Mouse (Mus musculus) bone marrow, adult 2 months (tissue): ENCODE measurements around the gene Sft2d2.

Experiments used
- CTCF ChIP-seq: fragments of 200-500 bp; IDR thresholded peaks from 2 replicates; pipeline ENCODE4 v1.5.1; 2011; ENCODE audit warnings: low read length, control low read depth; ENCODE audit not compliant: control insufficient read depth, insufficient read depth
- POLR2A ChIP-seq: fragments of 200-500 bp; IDR thresholded peaks from 2 replicates; pipeline ENCODE4 v1.6.1; 2011; ENCODE audit warnings: low read depth, mild to moderate bottlenecking, control low read depth, low read length, borderline replicate concordance; ENCODE audit not compliant: control insufficient read depth

GRCm38 (mm10) chr1:165190068-165190467, 4.2 kb downstream of the Sft2d2 start:
- TF ChIP-seq POLR2A (no peak), CTCF (no peak)
